Mouse (Mus musculus): ENCODE data around the gene Cyp4v3. TPM values are rescaled to one million over a fixed set of nuclear protein-coding genes. Genes with fewer than 3 reads are reported as not detected.

Cyp4v3 gene
- polyA plus RNA-seq, 1 experiment from 2014 or later, result 1.8 TPM

- no peak within 1 kb of the TSS for H3K4me2 ChIP-seq (replicated peaks)
- WGBS, result 90% methylated on average over 13 of the region's 13 CpGs
- no peak within 1 kb of the TSS for H3K27ac ChIP-seq
- no peaks in the 10 kb centered on the region for H3K36me3 ChIP-seq
- H3K27me3 ChIP-seq, result no peaks in the 10 kb centered on the region
- H3K4me1 ChIP-seq, result no peaks in the 10 kb centered on the region
- no peak within 1 kb of the TSS for H3K9ac ChIP-seq
- ATAC-seq (ENCODE audit: insufficient number of reproducible peaks, insufficient read depth, low FRiP score, low TSS enrichment), result no peak
- no peaks in the 10 kb centered on the region for H3K9me3 ChIP-seq
- no peak within 1 kb of the TSS for H3K4me3 ChIP-seq
Observed at GRCm38 (mm10) chr8:45308366-45308765, 24.6 kb downstream of the Cyp4v3 start, which contains the start of gene Gm45753. Gm45753 (minus strand) TSS chr8:45308466.

GRCm38 (mm10) chr8:45305479-45305878 is 27.5 kb downstream of the Cyp4v3 start:
- no peak overlapping the region for H3K27ac ChIP-seq
- no peaks in the 10 kb centered on the region for H3K4me1 ChIP-seq
- no peak for ATAC-seq (ENCODE audit: insufficient number of reproducible peaks, insufficient read depth, low FRiP score, low TSS enrichment)
- H3K4me3 ChIP-seq, result no peak overlapping the region
- no peaks in the 10 kb centered on the region for H3K36me3 ChIP-seq
- no peak overlapping the region for H3K4me2 ChIP-seq (replicated peaks)
- H3K9ac ChIP-seq, result no peak overlapping the region
- H3K9me3 ChIP-seq, result no peaks in the 10 kb centered on the region
- H3K27me3 ChIP-seq, result no peaks in the 10 kb centered on the region
- 88% methylated on average over 1 of the region's 1 CpGs for WGBS

- ATAC-seq (ENCODE audit: insufficient number of reproducible peaks, insufficient read depth, low FRiP score, low TSS enrichment), result no peak
- H3K4me1 ChIP-seq, result no peaks in the 10 kb centered on the region
- H3K9ac ChIP-seq, result no peak overlapping the region
- no peak overlapping the region for H3K4me3 ChIP-seq
- H3K27me3 ChIP-seq, result no peaks in the 10 kb centered on the region
- no peak overlapping the region for H3K27ac ChIP-seq
- no peaks in the 10 kb centered on the region for H3K36me3 ChIP-seq
- no peak overlapping the region for H3K4me2 ChIP-seq (replicated peaks)
- H3K9me3 ChIP-seq, result no peaks in the 10 kb centered on the region
- 88% methylated on average over 3 of the region's 3 CpGs for WGBS
Observed at GRCm38 (mm10) chr8:45304354-45304753, 28.7 kb downstream of the Cyp4v3 start.

GRCm38 (mm10) chr8:45302390-45302789 is 30.6 kb downstream of the Cyp4v3 start:
- H3K36me3 ChIP-seq, result no peaks in the 10 kb centered on the region
- H3K9me3 ChIP-seq, result no peaks in the 10 kb centered on the region
- 78% methylated on average over 8 of the region's 8 CpGs for WGBS
- no peak overlapping the region for H3K4me3 ChIP-seq
- no peak overlapping the region for H3K27ac ChIP-seq
- no peaks in the 10 kb centered on the region for H3K4me1 ChIP-seq
- ATAC-seq (ENCODE audit: insufficient number of reproducible peaks, insufficient read depth, low FRiP score, low TSS enrichment), result no peak
- no peak overlapping the region for H3K9ac ChIP-seq
- no peaks in the 10 kb centered on the region for H3K27me3 ChIP-seq
- no peak overlapping the region for H3K4me2 ChIP-seq (replicated peaks)

GRCm38 (mm10) chr8:45295276-45295675 is 37.7 kb downstream of the Cyp4v3 start:
- H3K4me1 ChIP-seq, result no peaks in the 10 kb centered on the region
- H3K27me3 ChIP-seq, result no peaks in the 10 kb centered on the region
- H3K4me3 ChIP-seq, result no peak overlapping the region
- no peak overlapping the region for H3K9ac ChIP-seq
- H3K4me2 ChIP-seq (replicated peaks), result no peak overlapping the region
- ATAC-seq (ENCODE audit: insufficient number of reproducible peaks, insufficient read depth, low FRiP score, low TSS enrichment), result no peak
- no peaks in the 10 kb centered on the region for H3K9me3 ChIP-seq
- H3K36me3 ChIP-seq, result no peaks in the 10 kb centered on the region
- WGBS, result 86% methylated on average over 6 of the region's 6 CpGs
- H3K27ac ChIP-seq, result no peak overlapping the region

GRCm38 (mm10) chr8:45294687-45295086 is 38.3 kb downstream of the Cyp4v3 start, which contains the start of gene Klkb1:
Klkb1 (minus strand) TSS chr8:45294859.
- Histone ChIP-seq H3K9me3 (no peaks in the 10 kb centered on the region), H3K4me3 (no peak within 1 kb of the TSS), H3K4me1 (no peaks in the 10 kb centered on the region), H3K27ac (no peak within 1 kb of the TSS), H3K9ac (no peak within 1 kb of the TSS), H3K27me3 (no peaks in the 10 kb centered on the region), H3K36me3 (no peaks in the 10 kb centered on the region), H3K4me2 (replicated peaks) (no peak within 1 kb of the TSS)
- 87% methylated on average over 7 of the region's 7 CpGs for WGBS
- ATAC-seq (ENCODE audit: insufficient number of reproducible peaks, insufficient read depth, low FRiP score, low TSS enrichment), result no peak

DNA sequence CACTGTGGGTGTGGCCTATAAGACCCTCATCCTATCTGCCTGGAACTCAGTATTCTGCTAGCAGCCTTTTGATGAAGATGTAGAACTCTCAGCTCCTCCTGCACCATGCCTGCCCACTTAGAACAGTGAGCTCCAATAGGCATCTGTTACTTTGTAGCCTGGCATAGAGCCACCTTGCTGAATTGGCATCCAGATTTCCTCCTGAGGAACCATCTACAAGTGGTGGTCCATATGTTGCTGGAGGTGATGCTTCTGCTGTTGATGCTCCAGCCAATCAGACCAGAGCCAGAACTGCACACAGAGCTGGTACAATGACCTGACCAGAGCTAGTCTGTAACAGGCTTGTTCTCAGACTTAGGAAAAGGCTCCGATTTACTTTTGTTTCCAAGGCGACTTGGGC is 41.2 kb downstream of the Cyp4v3 start:
- H3K4me3 ChIP-seq, result no peak overlapping the region
- 87% methylated on average over 2 of the region's 2 CpGs for WGBS
- H3K27ac ChIP-seq, result no peak overlapping the region
- ATAC-seq (ENCODE audit: insufficient number of reproducible peaks, insufficient read depth, low FRiP score, low TSS enrichment), result no peak
- H3K4me1 ChIP-seq, result no peaks in the 10 kb centered on the region
- no peaks in the 10 kb centered on the region for H3K9me3 ChIP-seq
- no peaks in the 10 kb centered on the region for H3K36me3 ChIP-seq
- H3K9ac ChIP-seq, result no peak overlapping the region
- no peak overlapping the region for H3K4me2 ChIP-seq (replicated peaks)
- H3K27me3 ChIP-seq, result no peaks in the 10 kb centered on the region

DNA sequence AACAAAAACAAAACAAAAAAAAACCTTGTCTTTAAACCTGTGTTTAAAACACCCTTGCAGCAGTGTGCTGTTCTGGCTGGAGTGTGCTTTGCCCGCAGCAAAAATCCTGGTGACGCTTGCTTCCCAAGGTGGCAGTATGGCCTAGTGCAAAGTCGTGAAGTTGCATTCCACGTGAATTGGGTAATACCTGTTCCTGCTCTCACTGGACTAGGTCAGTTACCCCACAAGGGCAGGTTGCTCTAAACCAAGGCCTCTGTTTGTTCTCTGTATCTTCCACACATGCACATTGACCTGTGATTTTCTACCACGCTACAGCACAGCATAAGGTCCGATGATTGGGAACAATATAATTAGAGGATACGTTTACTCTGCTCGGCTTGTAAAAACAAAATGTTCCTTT is 51.4 kb downstream of the Cyp4v3 start:
- H3K9me3 ChIP-seq, result no peaks in the 10 kb centered on the region
- H3K4me1 ChIP-seq, result no peaks in the 10 kb centered on the region
- no peak overlapping the region for H3K27ac ChIP-seq
- H3K36me3 ChIP-seq, result no peaks in the 10 kb centered on the region
- no peak overlapping the region for H3K4me2 ChIP-seq (replicated peaks)
- H3K4me3 ChIP-seq, result no peak overlapping the region
- H3K27me3 ChIP-seq, result no peaks in the 10 kb centered on the region
- WGBS, result 71% methylated on average over 8 of the region's 8 CpGs
- no peak for ATAC-seq (ENCODE audit: insufficient number of reproducible peaks, insufficient read depth, low FRiP score, low TSS enrichment)
- H3K9ac ChIP-seq, result no peak overlapping the region

DNA sequence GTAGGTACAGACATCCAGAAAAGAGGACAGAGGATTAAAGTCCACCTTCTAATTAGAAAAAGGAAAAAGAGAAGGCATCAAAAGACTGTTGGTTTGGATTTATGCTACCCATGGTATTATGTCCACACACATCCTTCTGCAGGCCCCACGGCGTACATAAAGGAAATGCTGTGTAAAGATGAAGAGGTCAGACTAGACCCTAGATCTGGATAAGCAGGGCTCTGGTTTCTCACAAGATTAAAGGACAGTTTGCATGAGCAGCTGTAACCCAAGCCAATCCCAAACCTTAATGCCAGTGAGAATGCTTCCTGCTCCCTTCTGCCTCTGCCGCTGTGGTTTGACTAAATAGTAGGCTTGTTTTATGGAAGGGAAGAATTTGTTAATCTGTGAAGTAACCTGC is 55.6 kb downstream of the Cyp4v3 start:
- H3K9ac ChIP-seq, result no peak overlapping the region
- H3K27ac ChIP-seq, result no peak overlapping the region
- no peaks in the 10 kb centered on the region for H3K9me3 ChIP-seq
- H3K4me2 ChIP-seq (replicated peaks), result no peak overlapping the region
- H3K27me3 ChIP-seq, result no peaks in the 10 kb centered on the region
- no peaks in the 10 kb centered on the region for H3K4me1 ChIP-seq
- H3K4me3 ChIP-seq, result no peak overlapping the region
- ATAC-seq (ENCODE audit: insufficient number of reproducible peaks, insufficient read depth, low FRiP score, low TSS enrichment), result peak; percentile 28; the same call in 1 of the 2 replicates
- no peaks in the 10 kb centered on the region for H3K36me3 ChIP-seq
- WGBS, result 72% methylated on average over 3 of the region's 3 CpGs

GRCm38 (mm10) chr8:45274317-45274716 is 58.7 kb downstream of the Cyp4v3 start:
- no peak overlapping the region for H3K27ac ChIP-seq
- no peaks in the 10 kb centered on the region for H3K36me3 ChIP-seq
- no peaks in the 10 kb centered on the region for H3K9me3 ChIP-seq
- WGBS, result 77% methylated on average over 4 of the region's 4 CpGs
- no peaks in the 10 kb centered on the region for H3K27me3 ChIP-seq
- no peak for ATAC-seq (ENCODE audit: insufficient number of reproducible peaks, insufficient read depth, low FRiP score, low TSS enrichment)
- no peak overlapping the region for H3K9ac ChIP-seq
- no peak overlapping the region for H3K4me2 ChIP-seq (replicated peaks)
- no peak overlapping the region for H3K4me3 ChIP-seq
- no peaks in the 10 kb centered on the region for H3K4me1 ChIP-seq

DNA sequence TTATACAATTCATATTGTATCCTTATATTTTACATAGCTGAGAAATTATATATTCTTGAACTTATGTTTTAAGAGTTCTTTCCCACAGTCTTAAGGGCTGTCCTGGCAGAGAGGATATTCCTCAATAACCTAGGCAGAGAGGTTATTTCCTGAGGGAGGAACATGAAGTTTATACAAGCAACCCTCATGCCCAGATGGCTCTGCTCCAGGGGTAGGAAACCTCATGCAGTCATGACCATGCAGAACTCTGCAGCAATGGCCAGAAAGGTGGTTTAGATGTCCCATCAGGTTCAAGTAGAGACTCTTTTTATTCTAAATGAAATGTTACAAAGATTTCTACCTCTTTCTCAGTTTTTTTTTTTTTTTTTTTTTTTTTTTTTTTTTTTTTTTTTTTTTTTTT is 64.0 kb downstream of the Cyp4v3 start:
- Histone ChIP-seq H3K4me2 (replicated peaks) (no peak overlapping the region), H3K27me3 (no peaks in the 10 kb centered on the region), H3K4me1 (no peaks in the 10 kb centered on the region), H3K27ac (no peak overlapping the region), H3K4me3 (no peak overlapping the region), H3K9ac (no peak overlapping the region), H3K36me3 (no peaks in the 10 kb centered on the region), H3K9me3 (no peaks in the 10 kb centered on the region)
- ATAC-seq (ENCODE audit: insufficient number of reproducible peaks, insufficient read depth, low FRiP score, low TSS enrichment), result no peak

- no peak overlapping the region for H3K27ac ChIP-seq
- H3K4me3 ChIP-seq, result no peak overlapping the region
- H3K9ac ChIP-seq, result no peak overlapping the region
- no peak overlapping the region for H3K4me2 ChIP-seq (replicated peaks)
- no peaks in the 10 kb centered on the region for H3K9me3 ChIP-seq
- H3K27me3 ChIP-seq, result no peaks in the 10 kb centered on the region
- no peaks in the 10 kb centered on the region for H3K4me1 ChIP-seq
- no peaks in the 10 kb centered on the region for H3K36me3 ChIP-seq
- ATAC-seq (ENCODE audit: insufficient number of reproducible peaks, insufficient read depth, low FRiP score, low TSS enrichment), result no peak
Observed at GRCm38 (mm10) chr8:45268485-45268884, 64.5 kb downstream of the Cyp4v3 start.
